Mouse (Mus musculus) kidney, adult 8-10 months (tissue): ENCODE measurements at regions not wholly inside any gene's neighbourhood (a gene's known extent, or its start where the extent isn't known, plus 50 kb on each side); places are given as distances from the start of the nearest gene placed in this dataset.

Experiments
- DNase-seq, 2 experiments: peaks; one replicate each; pipeline ENCODE4 v3.0.0; 2022

GRCm38 (mm10) chr13:60431412-60431811 lies 170.3 kb upstream of the Dapk1 start:
- DNase-seq, result no peak

- no peak for DNase-seq
Observed at GRCm38 (mm10) chr13:60434221-60435210, 167.2 kb upstream of the Dapk1 start.

- no peak for DNase-seq
Observed at GRCm38 (mm10) chr13:60435333-60435732, 166.4 kb upstream of the Dapk1 start.

- DNase-seq, result no peak
Observed at GRCm38 (mm10) chr13:60438177-60438576, 163.6 kb upstream of the Dapk1 start.

- no peak for DNase-seq
Observed at GRCm38 (mm10) chr13:60440586-60440985, 161.2 kb upstream of the Dapk1 start.

- DNase-seq, result no peak
Observed at GRCm38 (mm10) chr13:60445164-60445563, 156.6 kb upstream of the Dapk1 start.

- DNase-seq, result no peak
Observed at GRCm38 (mm10) chr13:60446926-60447325, 154.8 kb upstream of the Dapk1 start.

- no peak for DNase-seq
Observed at GRCm38 (mm10) chr13:60450721-60451506, 150.8 kb upstream of the Dapk1 start.

GRCm38 (mm10) chr13:60453821-60454483 lies 147.8 kb upstream of the Dapk1 start:
- DNase-seq, result no peak

- DNase-seq, result peak; percentile 51
Observed at GRCm38 (mm10) chr13:60455033-60455619, 146.6 kb upstream of the Dapk1 start.

GRCm38 (mm10) chr13:60455863-60456551 lies 145.7 kb upstream of the Dapk1 start:
- DNase-seq, result no peak

GRCm38 (mm10) chr13:60457277-60457676 lies 144.5 kb upstream of the Dapk1 start:
- no peak for DNase-seq

- no peak for DNase-seq
Observed at GRCm38 (mm10) chr13:60459002-60459401, 142.7 kb upstream of the Dapk1 start.

- DNase-seq, result no peak
Observed at GRCm38 (mm10) chr13:60466553-60467313, 135.0 kb upstream of the Dapk1 start.

- DNase-seq, result peak; percentile 40 to 49
Observed at GRCm38 (mm10) chr13:60467821-60468579, 133.7 kb upstream of the Dapk1 start.

GRCm38 (mm10) chr13:60470426-60471398 lies 131.0 kb upstream of the Dapk1 start:
- no peak for DNase-seq

- no peak for DNase-seq
Observed at GRCm38 (mm10) chr13:60471602-60472001, 130.1 kb upstream of the Dapk1 start.

GRCm38 (mm10) chr13:60476366-60476765 lies 125.4 kb upstream of the Dapk1 start:
- DNase-seq, result no peak

GRCm38 (mm10) chr13:60478301-60478700 lies 123.4 kb upstream of the Dapk1 start:
- DNase-seq, result no peak
